Mouse (Mus musculus) bone marrow macrophage, adult 2 months (primary cell): ENCODE measurements around the gene Cntnap1.

Experiments used
- CTCF ChIP-seq: IDR thresholded peaks from 2 replicates; pipeline ENCODE4 v1.5.1; 2012; ENCODE audit warnings: low read depth, mild to moderate bottlenecking, low read length, moderate library complexity
- POLR2A ChIP-seq: IDR thresholded peaks from 2 replicates; pipeline ENCODE4 v1.6.1; 2012; ENCODE audit warnings: mild to moderate bottlenecking, low read depth, low read length, borderline replicate concordance

- no peak for TF ChIP-seq POLR2A
- TF ChIP-seq CTCF = no peak
Observed at GRCm38 (mm10) chr11:101225331-101226064, 55.2 kb downstream of the Cntnap1 start.
